Mouse (Mus musculus): Measurements from ENCODE around the gene Myo1c. TPM values are rescaled to one million over a fixed set of nuclear protein-coding genes. Genes with fewer than 3 reads are reported as not detected.
A peak's percentile ranks its signal among the peaks of the same experiment; 100 is the strongest.

Myo1c gene
- polyA plus RNA-seq, 1 experiment from 2014 or later: 9.8 TPM

- 21% methylated on average over 20 of the region's 20 CpGs for WGBS
- ATAC-seq (replicated peaks): no peak
- H3K9ac ChIP-seq: peak overlapping the region; percentile 59
- H3K27ac ChIP-seq: no peak overlapping the region
- peaks cover 32% of the 10 kb centered on the region for H3K27me3 ChIP-seq (replicated peaks)
- H3K9me3 ChIP-seq: no peaks in the 10 kb centered on the region
- peak overlapping the region; percentile 93 for H3K4me2 ChIP-seq
- H3K36me3 ChIP-seq (replicated peaks): no peaks in the 10 kb centered on the region
- H3K4me3 ChIP-seq: peak overlapping the region; percentile 48
- peaks cover 43% of the 10 kb centered on the region for H3K4me1 ChIP-seq
Measured at GRCm38 (mm10) chr11:75652222-75652941, 2.1 kb downstream of the Myo1c start.

GRCm38 (mm10) chr11:75652942-75653684, 2.8 kb downstream of the Myo1c start:
- Histone ChIP-seq H3K27ac (no peak overlapping the region), H3K36me3 (replicated peaks) (no peaks in the 10 kb centered on the region), H3K9me3 (no peaks in the 10 kb centered on the region), H3K4me2 (peak overlapping the region; percentile 83; the same call in 1 of the 2 replicates), H3K9ac (no peak overlapping the region), H3K4me1 (peaks cover 43% of the 10 kb centered on the region), H3K27me3 (replicated peaks) (peaks cover 32% of the 10 kb centered on the region), H3K4me3 (peak overlapping the region; percentile 46)
- no peak for ATAC-seq (replicated peaks)
- 31% methylated on average over 14 of the region's 14 CpGs for WGBS

GRCm38 (mm10) chr11:75653781-75654470, 3.6 kb downstream of the Myo1c start:
- no peak overlapping the region for H3K27ac ChIP-seq
- no peaks in the 10 kb centered on the region for H3K36me3 ChIP-seq (replicated peaks)
- peak; percentile 40 for ATAC-seq (replicated peaks)
- H3K9ac ChIP-seq: peak overlapping the region; percentile 36
- H3K4me3 ChIP-seq: peak overlapping the region; percentile 46
- peaks cover 32% of the 10 kb centered on the region for H3K27me3 ChIP-seq (replicated peaks)
- 2% methylated on average over 31 of the region's 45 CpGs for WGBS
- peaks cover 43% of the 10 kb centered on the region for H3K4me1 ChIP-seq
- no peaks in the 10 kb centered on the region for H3K9me3 ChIP-seq
- H3K4me2 ChIP-seq: peak overlapping the region; percentile 83

- H3K4me1 ChIP-seq: peaks cover 43% of the 10 kb centered on the region
- H3K9ac ChIP-seq: peak overlapping the region; percentile 36; the same call in 1 of the 2 replicates
- ATAC-seq (replicated peaks): no peak
- peak overlapping the region; percentile 83 for H3K4me2 ChIP-seq
- 43% methylated on average over 25 of the region's 25 CpGs for WGBS
- H3K36me3 ChIP-seq (replicated peaks): no peaks in the 10 kb centered on the region
- peaks cover 32% of the 10 kb centered on the region for H3K27me3 ChIP-seq (replicated peaks)
- no peak overlapping the region for H3K27ac ChIP-seq
- no peaks in the 10 kb centered on the region for H3K9me3 ChIP-seq
- H3K4me3 ChIP-seq: peak overlapping the region; percentile 69
Measured at GRCm38 (mm10) chr11:75654471-75655390, 4.4 kb downstream of the Myo1c start.

GRCm38 (mm10) chr11:75655621-75656545, 5.6 kb downstream of the Myo1c start:
- Histone ChIP-seq H3K27me3 (replicated peaks) (peaks cover 32% of the 10 kb centered on the region), H3K36me3 (replicated peaks) (no peaks in the 10 kb centered on the region), H3K27ac (no peak overlapping the region), H3K9me3 (no peaks in the 10 kb centered on the region), H3K4me2 (peak overlapping the region; percentile 98), H3K4me1 (peaks cover 43% of the 10 kb centered on the region), H3K9ac (peak overlapping the region; percentile 54), H3K4me3 (peak overlapping the region; percentile 69)
- 2% methylated on average over 78 of the region's 78 CpGs for WGBS
- no peak for ATAC-seq (replicated peaks)

- peak overlapping the region; percentile 69 for H3K4me3 ChIP-seq
- WGBS: 61% methylated on average over 20 of the region's 20 CpGs
- H3K9me3 ChIP-seq: no peaks in the 10 kb centered on the region
- H3K4me2 ChIP-seq: peak overlapping the region; percentile 98
- ATAC-seq (replicated peaks): no peak
- H3K36me3 ChIP-seq (replicated peaks): no peaks in the 10 kb centered on the region
- H3K27ac ChIP-seq: no peak overlapping the region
- H3K9ac ChIP-seq: no peak overlapping the region
- H3K27me3 ChIP-seq (replicated peaks): peaks cover 32% of the 10 kb centered on the region
- peaks cover 34% of the 10 kb centered on the region for H3K4me1 ChIP-seq
Measured at GRCm38 (mm10) chr11:75656621-75657590, 6.6 kb downstream of the Myo1c start.

- H3K9me3 ChIP-seq: no peaks in the 10 kb centered on the region
- no peaks in the 10 kb centered on the region for H3K36me3 ChIP-seq (replicated peaks)
- ATAC-seq (replicated peaks): no peak
- H3K4me2 ChIP-seq: no peak overlapping the region
- H3K9ac ChIP-seq: no peak overlapping the region
- H3K27ac ChIP-seq: no peak overlapping the region
- H3K4me1 ChIP-seq: peaks cover 24% of the 10 kb centered on the region
- peaks cover 25% of the 10 kb centered on the region for H3K27me3 ChIP-seq (replicated peaks)
- H3K4me3 ChIP-seq: no peak overlapping the region
Measured at GRCm38 (mm10) chr11:75657841-75658240, 7.5 kb downstream of the Myo1c start.

- H3K27me3 ChIP-seq (replicated peaks): peaks cover 21% of the 10 kb centered on the region
- no peak overlapping the region for H3K27ac ChIP-seq
- H3K4me1 ChIP-seq: peaks cover 24% of the 10 kb centered on the region
- H3K36me3 ChIP-seq (replicated peaks): no peaks in the 10 kb centered on the region
- ATAC-seq (replicated peaks): no peak
- no peak overlapping the region for H3K9ac ChIP-seq
- 92% methylated on average over 13 of the region's 13 CpGs for WGBS
- H3K4me2 ChIP-seq: no peak overlapping the region
- no peak overlapping the region for H3K4me3 ChIP-seq
- no peaks in the 10 kb centered on the region for H3K9me3 ChIP-seq
Measured at GRCm38 (mm10) chr11:75658311-75658710, 8.0 kb downstream of the Myo1c start.

GRCm38 (mm10) chr11:75658996-75659750, 8.9 kb downstream of the Myo1c start:
- WGBS: 83% methylated on average over 14 of the region's 14 CpGs
- Histone ChIP-seq H3K4me2 (no peak overlapping the region), H3K9ac (no peak overlapping the region), H3K27ac (no peak overlapping the region), H3K9me3 (no peaks in the 10 kb centered on the region), H3K36me3 (replicated peaks) (no peaks in the 10 kb centered on the region), H3K27me3 (replicated peaks) (peaks cover 14% of the 10 kb centered on the region), H3K4me1 (peaks cover 19% of the 10 kb centered on the region), H3K4me3 (no peak overlapping the region)
- ATAC-seq (replicated peaks): no peak
